Mouse (Mus musculus): ENCODE data around the gene Siglecf.

- TF ChIP-seq CTCF (IDR thresholded peaks at IDR 0.05): no peak
- TF ChIP-seq POLR2A (IDR thresholded peaks at IDR 0.05; ENCODE audit: insufficient read depth, low read depth, low read length): no peak
- no peak for TF ChIP-seq EP300 (IDR thresholded peaks at IDR 0.05; ENCODE audit: insufficient read depth, low read depth, low read length)
These were observed 2.6 kb downstream of the Siglecf start for GRCm38 (mm10) chr7:43353758-43354157.
